Mouse (Mus musculus): ENCODE results near the gene Hsbp1. TPM values are rescaled to one million over a fixed set of nuclear protein-coding genes. Genes with fewer than 3 reads are reported as not detected.

Gene Hsbp1
- total RNA-seq, 2 experiments from 2014 or later: 402 to 432 TPM

GRCm38 (mm10) chr8:119380619-119381018 lies 36.3 kb downstream of the Hsbp1 start:
- DNase-seq (ENCODE audit: low spot score in 2 of 2): no peak
- intact Hi-C loops (cut with DNase I): loop anchor here (5.0 to 10.0 kb wide), 3 partner anchors 68 to 1746 kb away; no protein-coding TSS in a partner anchor

GRCm38 (mm10) chr8:119384478-119384877 lies 40.2 kb downstream of the Hsbp1 start:
- intact Hi-C loops (cut with DNase I): loop anchor here (5.0 to 10.0 kb wide), 3 partner anchors 72 to 1750 kb away; no protein-coding TSS in a partner anchor
- DNase-seq (ENCODE audit: low spot score in 2 of 2): peak; percentile 82 to 91

DNA sequence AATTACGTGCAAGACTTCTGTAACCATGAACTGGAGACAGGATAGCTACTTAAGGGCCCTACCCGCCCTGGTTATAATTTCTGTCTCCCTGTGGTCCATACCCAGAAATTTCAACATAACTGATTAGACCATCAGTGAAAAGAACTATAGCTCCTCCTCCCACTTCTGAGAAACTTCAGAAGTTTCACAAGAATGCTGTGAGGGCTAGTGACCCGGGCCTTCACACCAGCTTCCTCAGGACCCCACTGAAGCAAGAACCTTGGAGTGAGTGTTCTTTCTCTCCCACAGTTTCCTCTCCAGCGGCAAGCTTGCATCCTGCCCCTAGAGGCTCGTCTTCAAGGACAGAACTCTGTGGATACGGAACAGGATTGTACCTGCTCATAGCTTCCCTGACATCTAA lies 41.6 kb downstream of the Hsbp1 start:
- DNase-seq (ENCODE audit: low spot score in 2 of 2): no peak
- intact Hi-C loops (cut with DNase I): loop anchor here (10.0 kb wide), 1 partner anchor 1751 kb away; no protein-coding TSS in a partner anchor

DNA sequence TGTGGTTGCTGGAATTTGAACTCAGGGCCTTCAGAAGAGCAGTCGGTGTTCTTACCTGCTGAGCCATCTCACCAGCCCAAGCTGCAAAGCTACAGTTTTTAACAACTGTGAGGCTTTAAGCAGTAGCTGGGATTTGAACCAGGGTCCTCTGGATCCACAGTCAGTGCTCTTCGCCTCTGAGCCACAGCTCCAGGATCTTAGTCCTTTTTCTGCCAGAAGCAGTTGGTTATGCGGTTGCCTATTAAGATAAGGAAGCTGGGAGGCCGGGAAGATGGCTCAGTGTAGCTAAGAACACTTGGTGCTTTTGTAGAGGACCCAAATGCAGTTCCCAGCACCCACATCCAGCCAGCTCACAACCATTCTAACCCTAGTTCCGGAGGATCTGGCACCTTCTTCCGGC lies 42.7 kb downstream of the Hsbp1 start:
- no peak for DNase-seq (ENCODE audit: low spot score in 2 of 2)
- intact Hi-C loops (cut with DNase I): loop anchor here (10.0 kb wide), 1 partner anchor 1752 kb away; no protein-coding TSS in a partner anchor

DNA sequence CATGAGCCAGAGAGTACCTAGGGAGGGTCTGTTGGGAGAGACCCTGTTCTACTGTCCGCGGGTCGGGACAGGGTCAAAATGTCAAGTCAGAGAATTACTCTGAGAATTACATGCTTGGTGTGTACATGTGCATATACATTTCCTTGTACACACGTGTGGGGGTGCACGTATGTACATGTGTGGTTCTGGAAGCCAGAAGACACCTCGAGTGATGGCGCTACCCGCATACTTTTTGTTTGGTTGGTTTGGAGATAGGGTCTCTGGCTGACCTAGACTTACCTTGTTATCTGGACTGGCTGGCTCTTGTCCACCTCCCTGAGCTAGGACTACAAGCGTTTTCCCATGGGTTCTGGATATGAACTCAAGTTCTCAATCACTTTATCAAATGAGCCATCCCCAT lies 49.8 kb downstream of the Hsbp1 start:
- DNase-seq (ENCODE audit: low spot score in 2 of 2): no peak
- intact Hi-C loops (cut with DNase I): no loop called here

DNA sequence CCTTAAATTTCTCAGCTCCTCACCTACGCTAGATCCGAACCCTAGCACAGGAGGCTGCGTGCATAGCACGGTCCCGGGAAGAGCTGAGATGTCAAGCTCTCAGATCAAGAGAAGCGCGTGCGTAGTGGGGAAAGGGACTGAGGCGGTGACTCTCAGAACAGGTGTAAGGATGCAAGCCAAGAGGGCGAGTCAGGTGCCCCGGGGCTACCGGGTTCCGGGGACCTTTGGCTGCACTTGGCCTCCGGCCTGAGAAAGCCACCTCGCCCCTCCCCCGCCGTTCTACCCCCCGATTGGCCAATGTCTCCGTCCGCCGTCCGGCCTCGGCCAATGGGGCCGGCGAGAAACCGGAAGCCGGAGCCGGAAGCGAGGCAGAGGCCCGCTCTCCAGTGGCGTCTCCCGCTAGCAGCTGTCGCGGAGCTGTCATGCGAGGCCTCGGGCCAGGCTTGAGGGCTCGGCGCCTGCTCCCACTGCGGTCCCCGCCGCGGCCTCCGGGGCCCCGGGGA lies 50.3 kb downstream of the Hsbp1 start, which contains the start of gene Mlycd:
TSS of gene Mlycd (plus strand) at position 355 of the 503 bp plus-strand sequence.
- intact Hi-C loops (cut with DNase I): no loop called here
- peak; percentile 92 to 95 for DNase-seq (ENCODE audit: low spot score in 2 of 2)

DNA sequence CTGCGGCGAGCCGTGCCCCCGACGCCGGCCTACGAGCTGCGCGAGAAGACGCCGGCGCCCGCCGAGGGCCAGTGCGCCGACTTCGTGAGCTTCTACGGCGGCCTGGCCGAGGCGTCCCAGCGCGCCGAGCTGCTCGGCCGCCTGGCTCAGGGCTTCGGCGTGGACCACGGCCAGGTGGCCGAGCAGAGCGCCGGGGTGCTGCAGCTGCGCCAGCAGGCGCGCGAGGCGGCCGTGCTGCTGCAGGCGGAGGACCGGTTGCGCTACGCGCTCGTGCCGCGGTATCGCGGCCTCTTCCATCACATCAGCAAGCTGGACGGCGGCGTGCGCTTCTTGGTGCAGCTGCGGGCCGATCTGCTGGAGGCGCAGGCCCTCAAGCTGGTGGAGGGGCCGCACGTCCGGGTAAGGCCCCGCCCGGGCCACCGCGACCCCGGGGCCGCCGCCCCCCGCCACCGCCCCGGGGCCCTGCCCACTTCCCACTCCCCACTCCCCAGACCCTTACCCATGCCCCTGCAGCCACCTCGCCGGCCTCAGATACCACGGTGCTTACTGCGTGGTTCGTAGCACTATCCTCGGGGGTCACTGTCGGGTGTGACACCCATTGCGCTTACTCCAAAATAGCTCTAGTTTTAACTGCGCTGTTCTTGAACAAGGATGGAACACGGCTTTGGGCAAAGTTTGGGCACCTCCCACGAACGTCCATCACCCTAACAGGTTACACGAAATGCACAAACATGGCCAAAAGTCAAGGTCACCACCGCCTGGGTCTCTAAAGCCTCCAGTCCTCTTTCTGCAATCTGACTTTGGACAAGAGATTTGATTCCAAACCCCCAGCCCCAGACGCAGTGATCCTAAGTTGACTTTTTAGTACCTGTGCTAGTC lies 51.0 kb downstream of the Hsbp1 start:
- intact Hi-C loops (cut with DNase I): no loop called here
- peak in 1 of 2 experiments; percentile 19 for DNase-seq (ENCODE audit: low spot score in 2 of 2)

Other genes with a start within 250 kb of the Hsbp1 start
- gene Mlycd, start 50.4 kb downstream of the Hsbp1 start, total RNA-seq (2021): 10 to 100 TPM; 28.6 to 30.3 TPM
- 1 to 10 TPM in 1 of 2 experiments, under 1 TPM in 1; 0.55 to 1.0 TPM for gene Osgin1, start 89.6 kb downstream of the Hsbp1 start, total RNA-seq (2021)
- 10 to 100 TPM; 59.0 to 73.8 TPM for gene Necab2, start 102.2 kb downstream of the Hsbp1 start, total RNA-seq (2021)
- gene Slc38a8, start 157.2 kb downstream of the Hsbp1 start, total RNA-seq (2021): under 1 TPM; 0.34 to 0.69 TPM
- gene Mbtps1, start 214.2 kb downstream of the Hsbp1 start, total RNA-seq (2021): 10 to 100 TPM; 62.3 to 68.5 TPM
- gene Hsdl1, start 230.7 kb downstream of the Hsbp1 start, total RNA-seq (2021): 10 to 100 TPM; 44.8 to 47.1 TPM
- gene Dnaaf1, start 230.7 kb downstream of the Hsbp1 start, total RNA-seq (2021): under 1 TPM; 0.21 to 0.25 TPM

Measured in left cerebral cortex, postnatal 25 days (tissue).